Mouse (Mus musculus) MEL (cell line): Measurements from ENCODE around the gene Agr3. TPM values are rescaled to one million over a fixed set of nuclear protein-coding genes. Genes with fewer than 3 reads are reported as not detected.

Experiments used
- DNase-seq: peaks from one replicate; pipeline ENCODE4 v3.0.0; 2011; ENCODE audit warnings: low read depth, low spot score
- H3K27ac ChIP-seq: 2 replicates; pipeline ENCODE4 v1.5.1; 2012; ENCODE audit warnings: low read depth, mild to moderate bottlenecking, control low read depth, low read length, moderate library complexity; ENCODE audit not compliant: control insufficient read depth
- H3K27me3 ChIP-seq, 2 experiments: fragments of 150-350 bp in 1 of 2; sonication (generic) in 1 of 2; 2 replicates each; pipeline ENCODE4 v1.6.1; 2012; ENCODE audit warnings: low read length in 2 of 2, mild to moderate bottlenecking in 2 of 2, improper control_type of control experiment in 1 of 2, moderate library complexity in 1 of 2; ENCODE audit not compliant: insufficient read depth in 2 of 2, control insufficient read depth in 1 of 2
- H3K36me3 ChIP-seq, 2 experiments: 2 replicates each; pipeline ENCODE4 v1.6.1; 2012 to 2014; ENCODE audit warnings: low read length in 2 of 2, improper control_type of control experiment in 1 of 2, inconsistent platforms in 1 of 2, mild to moderate bottlenecking in 1 of 2; ENCODE audit not compliant: insufficient read depth in 2 of 2, control insufficient read depth in 1 of 2
- H3K4me1 ChIP-seq, 2 experiments: fragments of 150-350 bp in 1 of 2; sonication (generic) in 1 of 2; 2 replicates each; pipeline ENCODE4 v1.6.1; 2012; ENCODE audit warnings: low read length in 2 of 2, improper control_type of control experiment in 1 of 2, mild to moderate bottlenecking in 1 of 2; ENCODE audit not compliant: insufficient read depth in 2 of 2, control insufficient read depth in 1 of 2
- H3K4me3 ChIP-seq, 2 experiments: fragments of 150-350 bp in 1 of 2; sonication (generic) in 1 of 2; 2 replicates each; pipeline ENCODE4 v1.5.1; 2012; ENCODE audit warnings: low read depth in 2 of 2, low read length in 2 of 2, mild to moderate bottlenecking in 2 of 2, moderate library complexity in 2 of 2, control low read depth in 1 of 2, improper control_type of control experiment in 1 of 2; ENCODE audit not compliant: control insufficient read depth in 1 of 2, insufficient read depth in 1 of 2
- H3K79me2 ChIP-seq: 2 replicates; pipeline ENCODE4 v1.6.1; 2012; ENCODE audit warnings: mild to moderate bottlenecking, low read length, moderate library complexity; ENCODE audit not compliant: control insufficient read depth, poor library complexity, insufficient read depth
- H3K9ac ChIP-seq: 2 replicates; pipeline ENCODE4 v1.6.1; 2012; ENCODE audit warnings: low read depth, mild to moderate bottlenecking, control low read depth, low read length, moderate library complexity; ENCODE audit not compliant: control insufficient read depth, poor library complexity, severe bottlenecking
- H3K9me3 ChIP-seq: fragments of 150-350 bp; sonication (generic); replicated peaks from 2 replicates; pipeline ENCODE4 v1.6.1; 2012; ENCODE audit warnings: mild to moderate bottlenecking, low read length, improper control_type of control experiment, moderate library complexity; ENCODE audit not compliant: insufficient read depth
- BHLHE40 ChIP-seq: IDR thresholded peaks from 2 replicates; pipeline ENCODE4 v1.6.1; 2012; ENCODE audit warnings: low read depth, mild to moderate bottlenecking, inconsistent platforms, low read length, improper control_type of control experiment, borderline replicate concordance
- CHD2 ChIP-seq: IDR thresholded peaks from 2 replicates; pipeline ENCODE4 v1.6.1; 2011; ENCODE audit warnings: low read length, improper control_type of control experiment
- CTCF ChIP-seq, 3 experiments: IDR thresholded peaks in 2 of 3; conservative IDR thresholded peaks in 1 of 3; 2 replicates each; pipeline ENCODE4 v1.5.1; 2011 to 2012; ENCODE audit warnings: low read length in 3 of 3, low read depth in 2 of 3, mild to moderate bottlenecking in 2 of 3, improper control_type of control experiment in 1 of 3, inconsistent platforms in 1 of 3, mixed read lengths in 1 of 3, moderate library complexity in 1 of 3; ENCODE audit not compliant: control insufficient read depth in 1 of 3, insufficient read depth in 1 of 3, poor library complexity in 1 of 3, severe bottlenecking in 1 of 3
- ELF1 ChIP-seq: IDR thresholded peaks from 2 replicates; pipeline ENCODE4 v1.6.1; 2014; ENCODE audit warnings: low read depth, mild to moderate bottlenecking, inconsistent platforms, low read length, improper control_type of control experiment, moderate library complexity
- EP300 ChIP-seq, 2 experiments: IDR thresholded peaks; 2 replicates each; pipeline ENCODE4 v1.6.1; 2011; ENCODE audit warnings: improper control_type of control experiment in 2 of 2, low read length in 2 of 2, low read depth in 1 of 2, mild to moderate bottlenecking in 1 of 2
- GABPA ChIP-seq: IDR thresholded peaks from 2 replicates; pipeline ENCODE4 v1.6.1; 2012; ENCODE audit warnings: low read depth, mild to moderate bottlenecking, inconsistent platforms, low read length, improper control_type of control experiment, moderate library complexity
- GATA1 ChIP-seq: IDR thresholded peaks from 2 replicates; pipeline ENCODE4 v1.6.1; 2011; ENCODE audit warnings: low read depth, low read length, improper control_type of control experiment
- HCFC1 ChIP-seq: IDR thresholded peaks from 2 replicates; pipeline ENCODE4 v1.6.1; 2012; ENCODE audit warnings: low read depth, mild to moderate bottlenecking, inconsistent platforms, low read length, improper control_type of control experiment, moderate library complexity
- JUND ChIP-seq: IDR thresholded peaks from 2 replicates; pipeline ENCODE4 v1.6.1; 2011; ENCODE audit warnings: low read depth, mild to moderate bottlenecking, improper control_type of control experiment, low read length
- MAX ChIP-seq: IDR thresholded peaks from 2 replicates; pipeline ENCODE4 v1.6.1; 2011; ENCODE audit warnings: low read length, improper control_type of control experiment
- MAZ ChIP-seq: IDR thresholded peaks from 2 replicates; pipeline ENCODE4 v1.6.1; 2012; ENCODE audit warnings: low read depth, mild to moderate bottlenecking, inconsistent platforms, low read length, improper control_type of control experiment
- MEF2A ChIP-seq: IDR thresholded peaks from 2 replicates; pipeline ENCODE4 v1.6.1; 2014; ENCODE audit warnings: low read depth, mild to moderate bottlenecking, inconsistent platforms, low read length, improper control_type of control experiment; ENCODE audit not compliant: poor library complexity, insufficient replicate concordance, severe bottlenecking; ENCODE audit errors: extremely low read depth
- MYC ChIP-seq: IDR thresholded peaks from 2 replicates; pipeline ENCODE4 v1.6.1; 2011; ENCODE audit warnings: low read depth, mild to moderate bottlenecking, low read length, improper control_type of control experiment, moderate library complexity
- POLR2AphosphoS2 ChIP-seq: IDR thresholded peaks from 2 replicates; pipeline ENCODE4 v1.6.1; 2011; ENCODE audit warnings: low read length, improper control_type of control experiment
- POLR2AphosphoS5 ChIP-seq: IDR thresholded peaks from 2 replicates; pipeline ENCODE4 v1.6.1; 2012; ENCODE audit warnings: low read depth, borderline replicate concordance, mild to moderate bottlenecking, inconsistent platforms, low read length, moderate library complexity, mixed read lengths
- RAD21 ChIP-seq: IDR thresholded peaks from 2 replicates; pipeline ENCODE4 v1.6.1; 2011; ENCODE audit warnings: mild to moderate bottlenecking, low read depth, low read length, improper control_type of control experiment
- RCOR1 ChIP-seq: IDR thresholded peaks from 2 replicates; pipeline ENCODE4 v1.6.1; 2012; ENCODE audit warnings: low read depth, mild to moderate bottlenecking, inconsistent platforms, low read length, improper control_type of control experiment
- SIN3A ChIP-seq: IDR thresholded peaks from 2 replicates; pipeline ENCODE4 v1.6.1; 2012; ENCODE audit warnings: low read length, improper control_type of control experiment, inconsistent platforms
- SMC3 ChIP-seq: IDR thresholded peaks from 2 replicates; pipeline ENCODE4 v1.6.1; 2011; ENCODE audit warnings: low read depth, low read length, improper control_type of control experiment
- TAL1 ChIP-seq: IDR thresholded peaks from 2 replicates; pipeline ENCODE4 v1.6.1; 2012; ENCODE audit warnings: mild to moderate bottlenecking, inconsistent platforms, low read length, moderate library complexity, mixed read lengths
- TBP ChIP-seq: IDR thresholded peaks from 2 replicates; pipeline ENCODE4 v1.8.0; 2011; ENCODE audit warnings: low read depth, low read length, improper control_type of control experiment
- UBTF ChIP-seq: IDR thresholded peaks from 2 replicates; pipeline ENCODE4 v1.6.1; 2012; ENCODE audit warnings: low read depth, mild to moderate bottlenecking, inconsistent platforms, low read length, improper control_type of control experiment, moderate library complexity, borderline replicate concordance; ENCODE audit not compliant: insufficient read depth
- USF1 ChIP-seq: IDR thresholded peaks from 2 replicates; pipeline ENCODE4 v1.6.1; 2014; ENCODE audit warnings: low read depth, mild to moderate bottlenecking, inconsistent platforms, low read length, improper control_type of control experiment, moderate library complexity
- USF2 ChIP-seq, 2 experiments: IDR thresholded peaks; 2 replicates each; pipeline ENCODE4 v1.6.1; 2011 to 2012; ENCODE audit warnings: improper control_type of control experiment in 2 of 2, low read length in 2 of 2, borderline replicate concordance in 1 of 2, inconsistent platforms in 1 of 2, low read depth in 1 of 2, mild to moderate bottlenecking in 1 of 2; ENCODE audit not compliant: insufficient read depth in 1 of 2
- ZC3H11A ChIP-seq: IDR thresholded peaks from 2 replicates; pipeline ENCODE4 v1.6.1; 2012; ENCODE audit warnings: low read depth, mild to moderate bottlenecking, inconsistent platforms, low read length, improper control_type of control experiment
- ZKSCAN1 ChIP-seq: IDR thresholded peaks from 2 replicates; pipeline ENCODE4 v1.6.1; 2012; ENCODE audit warnings: low read depth, mild to moderate bottlenecking, inconsistent platforms, low read length, improper control_type of control experiment, moderate library complexity
- ZMIZ1 ChIP-seq: IDR thresholded peaks from 2 replicates; pipeline ENCODE4 v1.6.1; 2012; ENCODE audit warnings: low read depth, mild to moderate bottlenecking, inconsistent platforms, low read length, improper control_type of control experiment, moderate library complexity
- ZNF384 ChIP-seq: IDR thresholded peaks from 2 replicates; pipeline ENCODE4 v1.6.1; 2012; ENCODE audit warnings: low read depth, mild to moderate bottlenecking, inconsistent platforms, low read length, improper control_type of control experiment
- polyA plus RNA-seq, 2 experiments: library from polyadenylated mRNA; stranded (reverse) in 1 of 2; unstranded in 1 of 2; fragments of >175 nt in 1 of 2; fragments of >200 nt in 1 of 2; gene quantifications; 2 replicates each; pipeline versions ENCODE4 v1.2.1 to v1.2.4; 2012; ENCODE audit warnings: low replicate concordance in 2 of 2, low read depth in 1 of 2; ENCODE audit not compliant: insufficient read length in 2 of 2, insufficient read depth in 1 of 2, missing spikeins in 1 of 2
- total RNA-seq: library from RNA; depleted of rRNA; stranded (reverse); fragments of 300-350 nt; gene quantifications from 2 replicates; pipeline ENCODE4 v1.2.3, GENCODE M21; 2012

The Agr3 gene
- total and polyA plus RNA-seq, 3 experiments: not detected

DNA sequence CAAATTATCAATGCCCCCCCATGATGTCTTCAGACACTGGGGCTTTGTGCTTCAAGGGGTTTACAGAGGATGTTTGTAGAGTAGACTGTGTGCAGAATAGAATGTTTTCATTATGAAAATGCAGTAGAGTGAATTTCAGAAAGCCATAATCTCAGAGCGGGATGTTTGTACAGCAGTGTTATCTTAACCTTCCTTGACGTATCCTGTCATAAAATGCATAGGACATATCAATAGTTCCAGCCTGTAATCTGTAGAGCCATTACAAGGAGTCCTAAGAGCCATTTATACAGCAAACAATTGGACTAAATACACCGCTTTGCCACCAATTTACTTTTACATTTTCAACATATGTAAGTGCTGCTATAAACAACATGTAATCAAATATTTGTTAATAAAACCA lies 68.2 kb downstream of the Agr3 start (continued):
- TF ChIP-seq ELF1 (no peak), ZNF384 (no peak), SIN3A (no peak), TBP (no peak), RAD21 (no peak), RCOR1 (0 out of 2 replicates have a peak, but pooled peaks have one; percentile 34)

DNA sequence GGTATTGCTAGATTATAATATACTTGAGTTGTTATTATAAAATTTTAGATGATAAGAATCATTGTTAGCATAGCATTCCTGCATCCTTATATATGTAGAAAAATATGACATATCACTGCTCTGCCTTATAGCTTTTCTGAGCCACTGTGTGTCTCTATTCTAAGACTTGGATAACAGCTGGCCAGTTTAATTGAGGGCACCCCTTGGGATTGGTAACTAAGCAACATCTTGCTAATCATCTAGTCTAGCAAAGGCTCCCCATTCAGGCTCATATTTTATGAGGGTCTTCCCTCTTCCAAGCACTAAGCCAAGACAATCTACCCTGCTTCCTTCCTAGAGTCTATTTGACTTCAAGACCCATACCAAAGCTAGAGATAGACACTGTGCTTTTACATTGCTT lies 68.7 kb downstream of the Agr3 start:
- no peaks in the 10 kb centered on the region for H3K4me1 ChIP-seq
- no peak overlapping the region for H3K27ac ChIP-seq
- DNase-seq: no peak
- no peak overlapping the region for H3K9ac ChIP-seq
- no peaks in the 10 kb centered on the region; a peak in 1 of 4 replicates for H3K27me3 ChIP-seq
- H3K79me2 ChIP-seq: no peaks in the 10 kb centered on the region
- no peak overlapping the region for H3K4me3 ChIP-seq
- H3K36me3 ChIP-seq: 0 out of 4 replicates have a peak, but pooled peaks cover 0 to 2% of the 10 kb centered on the region in 2 experiments
- no peaks in the 10 kb centered on the region for H3K9me3 ChIP-seq
- TF ChIP-seq ZNF384 (no peak), MAX (no peak), USF2 (IDR thresholded peaks at IDR 0.05; ENCODE audit: borderline replicate concordance in 1 of 2, insufficient read depth in 1 of 2, low read depth in 1 of 2, low read length in 2 of 2) (no peak), ZKSCAN1 (no peak), GATA1 (no peak), UBTF (no peak), HCFC1 (no peak), MEF2A (no peak), MYC (no peak), ELF1 (no peak), CHD2 (no peak)

DNA sequence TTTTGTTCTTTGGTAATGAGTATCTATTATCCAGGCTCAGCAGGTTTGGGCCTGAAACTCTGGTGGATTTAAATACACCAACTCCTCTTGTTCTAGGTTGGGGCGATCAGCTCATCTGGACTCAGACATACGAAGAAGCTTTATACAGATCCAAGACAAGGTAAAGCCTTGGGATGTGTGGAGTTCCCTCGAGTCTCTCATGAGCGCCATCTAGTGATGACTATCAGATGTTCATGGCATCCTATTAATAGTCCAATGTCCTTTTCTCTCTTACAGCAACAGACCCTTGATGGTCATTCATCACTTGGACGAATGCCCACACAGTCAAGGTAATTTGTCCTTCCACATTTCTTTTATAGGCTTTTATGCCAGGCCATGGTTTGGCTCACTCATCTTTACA lies 70.4 kb downstream of the Agr3 start:
- DNase-seq: peak; percentile 67
- Histone ChIP-seq H3K27ac (no peak overlapping the region), H3K9ac (no peak overlapping the region), H3K4me3 (no peak overlapping the region), H3K27me3 (no peaks in the 10 kb centered on the region), H3K4me1 (peaks cover 0 to 2% of the 10 kb centered on the region in 2 experiments; a peak in 1 of 4 replicates), H3K36me3 (peaks cover 0 to 3% of the 10 kb centered on the region in 2 experiments; a peak in 1 of 4 replicates), H3K79me2 (no peaks in the 10 kb centered on the region), H3K9me3 (no peaks in the 10 kb centered on the region)
- TF ChIP-seq UBTF (no peak), TAL1 (no peak), HCFC1 (no peak), ZMIZ1 (no peak), CTCF (IDR thresholded peaks at IDR 0.05 in 2 of 3, conservative IDR thresholded peaks at IDR 0.05 in 1 of 3; ENCODE audit: control insufficient read depth in 1 of 3, insufficient read depth in 1 of 3, low read depth in 2 of 3, low read length in 3 of 3, poor library complexity in 1 of 3, severe bottlenecking in 1 of 3) (peak; percentile 42 to 76 (median 76)), USF1 (no peak), ELF1 (no peak), POLR2AphosphoS2 (no peak), MAZ (no peak), MYC (no peak), GABPA (no peak), ZC3H11A (peak; percentile 48; the same call in 1 of the 2 replicates), EP300 (IDR thresholded peaks at IDR 0.05; ENCODE audit: low read depth in 1 of 2, low read length in 2 of 2) (no peak), CHD2 (no peak), BHLHE40 (no peak), SMC3 (peak; percentile 76), GATA1 (no peak), RAD21 (peak; percentile 53), POLR2AphosphoS5 (no peak), JUND (no peak), SIN3A (no peak), MAX (no peak)
